Comparison of ENCODE assay signal across 9 mouse cellular contexts in genomic region chr13:53779150-53779549, GRCm38 (mm10).
DNase-seq lines count a peak whose midpoint lies in the region; ATAC-seq lines count a peak whose summit lies in the region.
"Had no signal": no experiment of that assay in that cellular context is flagged by ENCODE, and none has a peak within 500 bp of the region (broad histone marks: within the 10 kb centered on the region; RNA-seq: fewer than 3 reads in every experiment).

No protein-coding gene starts in this region.

- no peak overlapping the region for H3K4me2 ChIP-seq in heart, embryonic 11.5 days
- H3K4me2 ChIP-seq: hindbrain, embryonic 15.5 days had no signal

- H3K4me1 ChIP-seq in heart, embryonic 11.5 days (ENCODE audit: control insufficient read depth, insufficient read depth, low read length): no peaks in the 10 kb centered on the region
- no peaks in the 10 kb centered on the region for H3K4me1 ChIP-seq in midbrain, embryonic 10.5 days
- H3K4me1 ChIP-seq: hindbrain, embryonic 15.5 days had no signal

- WGBS in heart, embryonic 11.5 days (ENCODE audit: insufficient replicate concordance): 53% methylated on average over 4 of the region's 4 CpGs
- 56% methylated on average over 4 of the region's 4 CpGs for WGBS in midbrain, embryonic 10.5 days

- H3K4me3 ChIP-seq in heart, embryonic 11.5 days (ENCODE audit: low read depth, low read length): no peak overlapping the region
- no peak overlapping the region for H3K4me3 ChIP-seq in midbrain, embryonic 10.5 days
- H3K4me3 ChIP-seq: hindbrain, embryonic 15.5 days had no signal

- intact Hi-C loops in heart, postnatal 14 days (cut with DNase I): no loop called here

- no peaks in the 10 kb centered on the region for H3K36me3 ChIP-seq in heart, embryonic 11.5 days (ENCODE audit: control insufficient read depth, insufficient read depth, low read length)
- no peaks in the 10 kb centered on the region for H3K36me3 ChIP-seq in midbrain, embryonic 10.5 days
- H3K36me3 ChIP-seq: hindbrain, embryonic 15.5 days had no signal

- DNase-seq in heart, postnatal 14 days: peak; percentile 21 to 47
- peak; percentile 40 for DNase-seq in 3T3-L1 (ENCODE audit: low read depth, low spot score)
- DNase-seq in NIH3T3 (ENCODE audit: low read depth): peak; percentile 12
- peak; percentile 53 to 63 for DNase-seq in frontal cortex, postnatal 36 days (ENCODE audit: low spot score in 2 of 2)
- DNase-seq in midbrain, embryonic 10.5 days (ENCODE audit: low spot score): peak; percentile 33

- H3K9ac ChIP-seq in heart, embryonic 11.5 days (ENCODE audit: low read depth, low read length): no peak overlapping the region
- H3K9ac ChIP-seq: hindbrain, embryonic 15.5 days had no signal

- no peak overlapping the region for H3K27ac ChIP-seq in heart, embryonic 11.5 days (ENCODE audit: low read depth, low read length)
- H3K27ac ChIP-seq in midbrain, embryonic 10.5 days (replicated peaks): no peak overlapping the region
- H3K27ac ChIP-seq: hindbrain, embryonic 15.5 days had no signal

- ATAC-seq in heart, embryonic 11.5 days (replicated peaks; ENCODE audit: insufficient number of reproducible peaks, low FRiP score, low TSS enrichment): no peak
- no peak for ATAC-seq in megakaryocyte progenitor cell, adult 5-6 weeks (replicated peaks; ENCODE audit: poor library complexity)
- no peak for ATAC-seq in megakaryocyte, adult 5-6 weeks (ENCODE audit: poor library complexity, severe bottlenecking)

- H3K9me3 ChIP-seq in heart, embryonic 11.5 days (replicated peaks; ENCODE audit: control insufficient read depth, low read length): no peaks in the 10 kb centered on the region
- H3K9me3 ChIP-seq in midbrain, embryonic 10.5 days (replicated peaks): no peaks in the 10 kb centered on the region
- H3K9me3 ChIP-seq: hindbrain, embryonic 15.5 days had no signal

- no peaks in the 10 kb centered on the region for H3K27me3 ChIP-seq in heart, embryonic 11.5 days (ENCODE audit: control insufficient read depth, insufficient read depth, low read length)
- no peaks in the 10 kb centered on the region for H3K27me3 ChIP-seq in midbrain, embryonic 10.5 days (ENCODE audit: low read depth, poor library complexity, severe bottlenecking)
